Mouse (Mus musculus) midbrain, embryonic 16.5 days (tissue): ENCODE measurements around the gene Dcaf15. TPM values are rescaled to one million over a fixed set of nuclear protein-coding genes. Genes with fewer than 3 reads are reported as not detected.

Experiments used
- ATAC-seq: fragments of 200-750 bp; cut with Nextera tagmentation; 2 replicates; pipeline ENCODE4 v1.8.0; 2017; ENCODE audit warnings: moderate TSS enrichment
- H3K27ac ChIP-seq: fragments of 300-500 bp; sonication (generic); 2 replicates; pipeline ENCODE4 v1.5.1; 2014; ENCODE audit warnings: mild to moderate bottlenecking, low read length, mixed read lengths
- H3K27me3 ChIP-seq: fragments of 300-500 bp; sonication (generic); 2 replicates; pipeline ENCODE4 v1.6.1; 2014; ENCODE audit warnings: low read depth, low read length, mixed read lengths; ENCODE audit not compliant: control insufficient read depth, insufficient read depth
- H3K36me3 ChIP-seq: fragments of 300-500 bp; sonication (generic); 2 replicates; pipeline ENCODE4 v1.6.1; 2014; ENCODE audit warnings: mild to moderate bottlenecking, low read length, moderate library complexity, mixed read lengths; ENCODE audit not compliant: control insufficient read depth, insufficient read depth
- H3K4me1 ChIP-seq: fragments of 300-500 bp; sonication (generic); 2 replicates; pipeline ENCODE4 v1.6.1; 2014; ENCODE audit warnings: mild to moderate bottlenecking, low read length, mixed read lengths; ENCODE audit not compliant: control insufficient read depth, insufficient read depth
- H3K4me2 ChIP-seq: fragments of 300-500 bp; sonication (generic); 2 replicates; pipeline ENCODE4 v1.6.1; 2014; ENCODE audit warnings: mild to moderate bottlenecking, low read length, mixed read lengths
- H3K4me3 ChIP-seq: fragments of 300-500 bp; sonication (generic); 2 replicates; pipeline ENCODE4 v1.5.1; 2014; ENCODE audit warnings: low read depth, mild to moderate bottlenecking, low read length, moderate library complexity, mixed read lengths
- H3K9ac ChIP-seq: fragments of 300-500 bp; sonication (generic); 2 replicates; pipeline ENCODE4 v1.6.1; 2014; ENCODE audit warnings: low read depth, low read length, mixed read lengths
- H3K9me3 ChIP-seq: fragments of 300-500 bp; sonication (generic); replicated peaks from 2 replicates; pipeline ENCODE4 v1.6.1; 2014; ENCODE audit warnings: mild to moderate bottlenecking, low read length, mixed read lengths; ENCODE audit not compliant: control insufficient read depth, poor library complexity, severe bottlenecking
- WGBS: fragments of 180-500 bp; shearing (Covaris S2); extraction: QIAGEN DNeasy Blood & Tissue Kit; methylation state at CpG from one replicate; pipeline ENCODE4 v1.1.7; 2014; 5-methylcytosine and 5-hydroxymethylcytosine counted together
- polyA plus RNA-seq: library from polyadenylated mRNA; unstranded; fragments of >200 nt; fragmentation: Nextera tagmentation; extraction: Ambion mirVana; gene quantifications from 2 replicates; pipeline ENCODE4 v1.2.1, GENCODE M21; 2015

The Dcaf15 gene
- 20.6 and 24.7 TPM in 2 replicates for polyA plus RNA-seq

DNA sequence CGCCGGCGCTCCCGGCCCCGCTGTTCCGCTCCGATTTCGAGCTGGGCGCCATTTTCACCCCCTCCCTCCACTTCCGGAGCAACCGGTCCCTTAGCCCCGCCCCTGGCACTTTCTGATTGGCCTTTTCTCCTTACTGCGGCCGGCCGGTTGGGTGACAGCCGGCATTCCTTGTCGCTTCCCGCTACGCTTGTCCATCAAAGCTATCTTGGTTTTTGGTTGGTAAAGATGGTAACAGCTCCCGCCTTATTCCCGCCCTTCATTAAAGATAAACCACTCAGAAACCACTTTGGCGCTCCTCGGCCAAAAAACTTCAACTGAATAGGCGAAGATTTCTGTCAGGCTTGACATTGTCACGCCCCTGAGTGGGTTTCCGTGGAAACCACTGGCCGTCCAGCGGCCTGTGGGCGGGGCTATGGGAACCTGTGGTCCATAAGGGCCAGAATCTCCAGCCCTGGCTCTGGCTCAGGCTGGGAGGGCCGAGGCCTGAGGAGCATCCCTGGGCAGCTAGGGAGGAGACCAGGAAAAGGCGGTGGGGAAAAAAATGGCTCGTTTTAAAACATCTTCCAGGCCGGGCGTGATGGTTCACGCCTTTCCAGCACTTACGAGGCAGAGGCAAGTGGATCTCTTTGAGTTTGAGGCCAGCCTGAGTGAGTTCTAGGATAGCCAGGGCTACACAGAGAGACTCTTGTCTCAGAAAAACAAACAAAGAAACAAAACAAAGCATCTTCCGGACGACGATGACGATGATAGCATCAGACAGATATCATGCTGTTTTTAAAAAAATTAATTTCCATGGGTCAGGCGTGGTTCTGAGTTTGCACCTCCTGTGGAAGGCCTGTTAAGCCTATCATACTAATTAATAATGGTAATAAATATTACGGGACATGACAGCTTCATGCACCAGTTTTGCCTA is at the start of gene Dcaf15:
TSS of gene Dcaf15 (minus strand) at position 72 of the 913 bp plus-strand sequence.
- H3K36me3 ChIP-seq = peaks cover 3% of the 10 kb centered on the region; the same call in 1 of the 2 replicates
- peaks cover 16% of the 10 kb centered on the region for H3K4me1 ChIP-seq
- peak within 1 kb of the TSS; percentile 80 for H3K4me2 ChIP-seq
- peak; percentile 96 for ATAC-seq
- WGBS = 6% methylated on average over 33 of the region's 42 CpGs
- peak within 1 kb of the TSS; percentile 50 for H3K4me3 ChIP-seq
- no peaks in the 10 kb centered on the region for H3K27me3 ChIP-seq
- H3K9ac ChIP-seq = peak within 1 kb of the TSS; percentile 75
- H3K9me3 ChIP-seq = no peaks in the 10 kb centered on the region
- H3K27ac ChIP-seq = peak within 1 kb of the TSS; percentile 89

DNA sequence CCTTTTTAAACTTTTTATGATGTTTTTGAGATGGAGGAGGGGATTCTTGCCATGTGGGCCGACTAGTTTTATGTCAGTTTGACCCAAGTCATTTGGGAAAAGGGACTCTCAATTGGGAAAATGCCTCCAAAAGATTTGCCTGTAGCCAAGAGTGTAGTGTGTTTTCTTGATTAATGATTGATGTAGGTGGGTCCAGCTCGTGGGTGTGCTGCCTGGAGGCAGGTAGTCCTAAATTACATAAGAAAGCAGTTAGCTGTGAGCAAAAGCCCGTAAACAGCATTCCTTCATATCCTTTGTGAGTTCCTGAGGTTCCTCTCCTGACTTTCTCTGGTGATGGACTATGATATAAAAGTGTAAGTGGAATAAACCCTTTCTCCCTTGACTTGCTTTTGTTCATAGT is 44.6 kb upstream of the Dcaf15 start:
- peaks cover 19% of the 10 kb centered on the region for H3K4me1 ChIP-seq
- no peaks in the 10 kb centered on the region for H3K27me3 ChIP-seq
- no peak overlapping the region for H3K9ac ChIP-seq
- no peak for ATAC-seq
- H3K27ac ChIP-seq = no peak overlapping the region
- H3K36me3 ChIP-seq = no peaks in the 10 kb centered on the region
- 88% methylated on average over 3 of the region's 3 CpGs for WGBS
- H3K9me3 ChIP-seq = no peaks in the 10 kb centered on the region
- no peak overlapping the region for H3K4me3 ChIP-seq
- no peak overlapping the region for H3K4me2 ChIP-seq

- H3K4me1 ChIP-seq = peaks cover 19% of the 10 kb centered on the region
- H3K9ac ChIP-seq = peak overlapping the region; percentile 45; the same call in 1 of the 2 replicates
- H3K9me3 ChIP-seq = no peaks in the 10 kb centered on the region
- ATAC-seq = peak; percentile 9
- H3K27ac ChIP-seq = no peak overlapping the region
- WGBS = 95% methylated on average over 5 of the region's 5 CpGs
- no peaks in the 10 kb centered on the region for H3K27me3 ChIP-seq
- peaks cover 4% of the 10 kb centered on the region for H3K36me3 ChIP-seq
- peak overlapping the region; percentile 81 for H3K4me2 ChIP-seq
- H3K4me3 ChIP-seq = peak overlapping the region; percentile 57
Observed at GRCm38 (mm10) chr8:84148531-84148850, 43.9 kb upstream of the Dcaf15 start.

DNA sequence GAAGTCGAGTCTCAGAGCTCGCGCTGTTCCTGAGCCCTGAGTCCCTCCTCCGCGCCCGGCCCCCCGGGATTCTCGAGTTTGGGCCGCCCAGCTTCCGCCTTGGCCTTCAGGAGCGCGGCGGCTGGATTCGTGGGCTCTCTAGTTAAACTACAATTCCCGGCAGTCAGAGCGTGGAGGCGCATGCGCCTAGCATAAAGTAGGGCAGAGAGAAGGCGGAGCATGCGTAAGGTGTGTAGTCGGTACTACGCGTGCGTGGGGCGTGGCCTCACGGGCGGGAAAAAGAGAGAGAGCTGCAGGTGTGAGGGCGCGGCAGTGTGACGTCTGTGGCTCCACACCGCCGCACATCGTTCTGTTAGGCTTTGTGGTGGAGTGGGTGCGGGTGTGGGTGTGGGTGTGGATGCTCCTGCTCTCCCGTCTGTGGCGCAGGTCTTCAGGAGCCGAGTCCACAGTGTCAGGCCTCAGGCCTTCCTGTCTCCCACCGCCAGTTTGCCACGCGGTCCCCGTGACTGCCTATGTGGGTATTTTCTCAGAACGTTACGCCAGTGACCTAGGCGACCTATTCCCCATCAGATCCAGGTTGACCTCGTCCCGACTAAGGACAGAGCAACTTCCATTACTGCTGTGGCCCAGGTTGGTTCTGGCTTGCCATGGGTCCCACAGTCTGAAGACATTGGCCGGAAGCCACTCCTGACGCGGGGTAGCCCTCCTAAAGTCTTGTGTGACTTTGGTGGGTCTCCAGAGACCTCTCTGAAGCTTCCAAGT is 43.4 kb upstream of the Dcaf15 start, which contains the start of the genes Cc2d1a and 4930432K21Rik:
TSS of gene Cc2d1a (minus strand) at position 168 of the 762 bp plus-strand sequence.
TSS of gene 4930432K21Rik (plus strand) at position 257 of the 762 bp plus-strand sequence.
- no peaks in the 10 kb centered on the region for H3K27me3 ChIP-seq
- peak within 1 kb of the TSS; percentile 6; the same call in 1 of the 2 replicates for H3K27ac ChIP-seq
- ATAC-seq = peak; percentile 95
- peaks cover 19% of the 10 kb centered on the region for H3K4me1 ChIP-seq
- H3K4me2 ChIP-seq = peak within 1 kb of the TSS; percentile 81
- 16% methylated on average over 48 of the region's 49 CpGs for WGBS
- peaks cover 9% of the 10 kb centered on the region for H3K36me3 ChIP-seq
- H3K4me3 ChIP-seq = peak within 1 kb of the TSS; percentile 57
- H3K9me3 ChIP-seq = no peaks in the 10 kb centered on the region
- H3K9ac ChIP-seq = peak within 1 kb of the TSS; percentile 72

- ATAC-seq = peak; percentile 77
- 6% methylated on average over 14 of the region's 14 CpGs for WGBS
- no peaks in the 10 kb centered on the region for H3K27me3 ChIP-seq
Observed at GRCm38 (mm10) chr8:84147324-84147766, 42.8 kb upstream of the Dcaf15 start.

GRCm38 (mm10) chr8:84144636-84145245 is 40.2 kb upstream of the Dcaf15 start:
- Histone ChIP-seq H3K36me3 (peaks cover 36% of the 10 kb centered on the region), H3K4me2 (no peak overlapping the region), H3K4me3 (no peak overlapping the region), H3K9me3 (no peaks in the 10 kb centered on the region), H3K27me3 (no peaks in the 10 kb centered on the region), H3K27ac (no peak overlapping the region), H3K4me1 (peaks cover 19% of the 10 kb centered on the region), H3K9ac (no peak overlapping the region)
- no peak for ATAC-seq
- 94% methylated on average over 8 of the region's 8 CpGs for WGBS

More at GRCm38 (mm10) chr8:84147324-84147766, 42.8 kb upstream of the Dcaf15 start:
- H3K4me3 ChIP-seq = peak overlapping the region; percentile 57
- no peaks in the 10 kb centered on the region for H3K9me3 ChIP-seq
- H3K9ac ChIP-seq = peak overlapping the region; percentile 72
- peaks cover 14% of the 10 kb centered on the region for H3K36me3 ChIP-seq
- no peak overlapping the region; the same call in 1 of the 2 replicates for H3K27ac ChIP-seq
- peaks cover 19% of the 10 kb centered on the region for H3K4me1 ChIP-seq
- peak overlapping the region; percentile 81 for H3K4me2 ChIP-seq

DNA sequence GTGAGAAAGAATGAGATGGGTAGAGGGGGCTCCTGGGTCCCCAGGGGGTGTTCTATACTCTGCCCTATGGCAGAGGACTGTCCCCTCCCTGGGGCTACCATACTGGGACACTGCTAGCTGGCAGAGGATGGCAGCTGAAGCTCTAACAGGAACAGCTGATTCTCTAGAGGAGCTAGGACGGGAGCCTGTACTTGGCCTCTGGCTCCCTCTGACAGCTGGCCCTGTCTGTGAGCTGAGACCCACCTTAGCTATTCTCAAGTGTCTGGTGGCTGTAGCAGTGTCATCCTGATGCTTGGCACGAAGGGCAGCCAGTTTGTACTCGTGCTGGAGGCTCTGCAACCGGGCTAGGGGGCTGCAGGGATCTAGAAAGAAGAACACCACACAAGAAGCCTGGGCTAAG is 36.3 kb upstream of the Dcaf15 start:
- peaks cover under 1% of the 10 kb centered on the region for H3K4me1 ChIP-seq
- no peak overlapping the region for H3K9ac ChIP-seq
- H3K4me3 ChIP-seq = no peak overlapping the region
- no peak overlapping the region for H3K4me2 ChIP-seq
- peaks cover 63% of the 10 kb centered on the region for H3K36me3 ChIP-seq
- 88% methylated on average over 4 of the region's 4 CpGs for WGBS
- ATAC-seq = no peak
- H3K27ac ChIP-seq = no peak overlapping the region
- H3K9me3 ChIP-seq = no peaks in the 10 kb centered on the region
- H3K27me3 ChIP-seq = no peaks in the 10 kb centered on the region

- H3K4me2 ChIP-seq = no peak overlapping the region
- no peaks in the 10 kb centered on the region for H3K4me1 ChIP-seq
- H3K27ac ChIP-seq = no peak overlapping the region
- H3K36me3 ChIP-seq = peaks cover 71% of the 10 kb centered on the region
- no peaks in the 10 kb centered on the region for H3K27me3 ChIP-seq
- H3K4me3 ChIP-seq = no peak overlapping the region
- H3K9ac ChIP-seq = no peak overlapping the region
- H3K9me3 ChIP-seq = no peaks in the 10 kb centered on the region
- ATAC-seq = no peak
- WGBS = 90% methylated on average over 3 of the region's 3 CpGs
Observed at GRCm38 (mm10) chr8:84137848-84138247, 33.3 kb upstream of the Dcaf15 start.
